Mouse (Mus musculus) thymus, adult 2 months (tissue): ENCODE data around the gene Parva. TPM values are rescaled to one million over a fixed set of nuclear protein-coding genes. Genes with fewer than 3 reads are reported as not detected.

Source experiments
- DNase-seq: peaks from one replicate; pipeline ENCODE4 v3.0.0; 2021
- H3K27ac ChIP-seq: fragments of 200-500 bp; 2 replicates; pipeline ENCODE4 v1.5.1; 2012; ENCODE audit warnings: low read length, control low read depth; ENCODE audit not compliant: control insufficient read depth, insufficient read depth
- H3K27me3 ChIP-seq: fragments of 200-500 bp; 2 replicates; pipeline ENCODE4 v1.6.1; 2012; ENCODE audit warnings: mild to moderate bottlenecking, low read length, moderate library complexity, mixed read lengths; ENCODE audit not compliant: control insufficient read depth, insufficient read depth
- H3K36me3 ChIP-seq: fragments of 200-500 bp; 2 replicates; pipeline ENCODE4 v1.6.1; 2012; ENCODE audit warnings: mild to moderate bottlenecking, low read length, moderate library complexity; ENCODE audit not compliant: control insufficient read depth, insufficient read depth
- H3K4me1 ChIP-seq: fragments of 200-500 bp; replicated peaks from 2 replicates; pipeline ENCODE4 v1.6.1; 2012; ENCODE audit warnings: low read length; ENCODE audit not compliant: control insufficient read depth, insufficient read depth
- H3K4me3 ChIP-seq: fragments of 200-500 bp; 2 replicates; pipeline ENCODE4 v1.5.1; 2012; ENCODE audit warnings: mild to moderate bottlenecking, low read length, control low read depth, moderate library complexity; ENCODE audit not compliant: control insufficient read depth, insufficient read depth
- CTCF ChIP-seq: fragments of 200-500 bp; IDR thresholded peaks from 2 replicates; pipeline ENCODE4 v1.5.1; 2012; ENCODE audit warnings: mild to moderate bottlenecking, control low read depth, low read length, moderate library complexity, borderline replicate concordance; ENCODE audit not compliant: control insufficient read depth, poor library complexity, insufficient read depth; ENCODE audit errors: extremely low read depth
- POLR2A ChIP-seq: fragments of 200-500 bp; IDR thresholded peaks from 2 replicates; pipeline ENCODE4 v1.6.1; 2012; ENCODE audit warnings: mild to moderate bottlenecking, low read length, control low read depth, moderate library complexity; ENCODE audit not compliant: control insufficient read depth, poor library complexity, insufficient read depth; ENCODE audit errors: extremely low read depth
- WGBS: fragments of 180-500 bp; shearing (Covaris S2); methylation state at CpG from one replicate; pipeline ENCODE4 v1.1.7; 2018; 5-methylcytosine and 5-hydroxymethylcytosine counted together
- polyA plus RNA-seq: library from polyadenylated mRNA; depleted of rRNA; stranded (reverse); fragments of >200 nt; gene quantifications from 2 replicates; pipeline ENCODE4 v1.2.3, GENCODE M21; 2012

The Parva gene
- polyA plus RNA-seq, 1 experiment = 6.6 TPM

DNA sequence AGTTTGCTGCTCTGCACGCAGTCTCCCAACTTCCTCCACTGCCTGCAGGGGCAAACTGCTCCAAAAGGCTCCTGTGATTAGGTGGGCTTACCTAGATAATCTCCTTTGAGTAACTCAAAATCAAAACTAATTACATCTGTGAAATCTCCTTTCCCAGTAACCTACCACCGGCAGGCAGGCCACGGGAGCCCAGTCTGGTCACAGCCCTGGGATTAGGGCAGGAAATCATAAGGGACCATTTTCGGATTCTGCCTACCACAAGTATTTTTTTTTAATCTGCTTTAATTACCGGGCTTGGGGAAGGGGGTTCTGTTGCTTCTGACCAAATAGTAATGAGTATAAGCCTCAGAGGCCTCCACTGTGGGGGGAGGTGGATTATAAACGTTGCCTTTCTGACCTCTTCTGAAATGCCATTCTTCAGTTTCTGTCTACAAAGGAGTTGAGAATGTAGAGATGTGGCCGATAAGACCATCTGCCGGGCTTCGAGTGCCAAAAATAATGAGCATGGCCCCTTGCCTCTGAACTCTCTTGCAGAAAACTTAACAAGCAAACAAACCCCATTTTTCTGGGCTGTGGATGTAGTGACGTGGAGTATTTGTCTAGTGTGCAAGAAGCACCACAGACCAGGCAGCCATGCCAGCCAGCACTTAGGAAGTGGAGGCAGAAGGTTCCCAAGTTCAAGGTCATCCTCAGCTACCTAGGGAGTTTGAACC lies 83.2 kb downstream of the Parva start:
- no peak overlapping the region for H3K27ac ChIP-seq
- 85% methylated on average over 10 of the region's 10 CpGs for WGBS
- DNase-seq = no peak
- no peaks in the 10 kb centered on the region for H3K36me3 ChIP-seq
- no peaks in the 10 kb centered on the region for H3K4me1 ChIP-seq
- no peak overlapping the region for H3K4me3 ChIP-seq
- TF ChIP-seq POLR2A = no peak
- TF ChIP-seq CTCF = no peak
- H3K27me3 ChIP-seq = no peaks in the 10 kb centered on the region

- no peaks in the 10 kb centered on the region for H3K4me1 ChIP-seq
- no peaks in the 10 kb centered on the region for H3K36me3 ChIP-seq
- no peak for DNase-seq
- H3K27ac ChIP-seq = no peak overlapping the region
- WGBS = 91% methylated on average over 8 of the region's 8 CpGs
- H3K4me3 ChIP-seq = no peak overlapping the region
- H3K27me3 ChIP-seq = no peaks in the 10 kb centered on the region
- TF ChIP-seq CTCF = no peak
Observed at GRCm38 (mm10) chr7:112511309-112511708, 84.0 kb downstream of the Parva start.

GRCm38 (mm10) chr7:112512257-112512656 lies 85.0 kb downstream of the Parva start:
- Histone ChIP-seq H3K4me3 (no peak overlapping the region), H3K36me3 (no peaks in the 10 kb centered on the region), H3K27me3 (no peaks in the 10 kb centered on the region), H3K27ac (no peak overlapping the region), H3K4me1 (no peaks in the 10 kb centered on the region)
- DNase-seq = no peak
- 89% methylated on average over 3 of the region's 3 CpGs for WGBS
- TF ChIP-seq CTCF (no peak), POLR2A (no peak)

- Histone ChIP-seq H3K27ac (no peak overlapping the region), H3K27me3 (no peaks in the 10 kb centered on the region), H3K4me3 (no peak overlapping the region), H3K36me3 (no peaks in the 10 kb centered on the region), H3K4me1 (no peaks in the 10 kb centered on the region)
- WGBS = 98% methylated on average over 1 of the region's 1 CpGs
- TF ChIP-seq POLR2A (no peak), CTCF (no peak)
- DNase-seq = no peak
Observed at GRCm38 (mm10) chr7:112512895-112513294, 85.6 kb downstream of the Parva start.

DNA sequence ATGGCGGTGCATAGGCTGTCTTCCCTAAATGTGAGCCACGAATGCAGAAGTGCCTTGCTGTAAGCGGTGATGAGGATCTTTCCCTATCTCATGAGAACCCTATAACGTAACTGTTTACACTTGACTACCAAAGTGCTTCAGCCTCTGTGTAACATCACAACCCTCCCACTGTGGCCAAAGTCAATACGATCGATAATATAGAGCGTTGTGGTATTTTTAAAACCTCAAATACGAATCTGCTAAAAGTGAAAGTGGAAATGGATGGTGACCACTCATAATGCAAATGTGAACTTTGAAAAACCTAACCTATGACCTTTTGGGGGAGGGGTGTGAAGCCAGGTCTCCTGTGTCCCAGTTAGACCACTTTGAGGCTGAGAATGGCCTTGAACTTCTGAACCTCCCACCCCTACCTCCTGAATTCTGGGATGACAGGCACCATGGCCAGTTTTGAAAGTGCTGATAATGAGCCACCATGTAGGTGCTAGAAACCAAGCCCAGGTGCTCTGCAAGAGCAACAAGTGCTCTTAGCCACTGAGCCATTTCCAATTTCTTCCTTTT lies 87.4 kb downstream of the Parva start:
- H3K27me3 ChIP-seq = no peaks in the 10 kb centered on the region
- no peak overlapping the region for H3K27ac ChIP-seq
- TF ChIP-seq CTCF = no peak
- no peak for TF ChIP-seq POLR2A
- H3K4me3 ChIP-seq = no peak overlapping the region
- WGBS = 52% methylated on average over 8 of the region's 8 CpGs
- H3K36me3 ChIP-seq = no peaks in the 10 kb centered on the region
- no peaks in the 10 kb centered on the region for H3K4me1 ChIP-seq
- no peak for DNase-seq

GRCm38 (mm10) chr7:112525465-112525864 lies 98.2 kb downstream of the Parva start:
- 97% methylated on average over 6 of the region's 6 CpGs for WGBS
- no peak overlapping the region for H3K4me3 ChIP-seq
- TF ChIP-seq CTCF = no peak
- TF ChIP-seq POLR2A = no peak
- H3K4me1 ChIP-seq = no peaks in the 10 kb centered on the region
- DNase-seq = no peak
- H3K36me3 ChIP-seq = no peaks in the 10 kb centered on the region
- no peak overlapping the region for H3K27ac ChIP-seq
- no peaks in the 10 kb centered on the region for H3K27me3 ChIP-seq
